Mouse (Mus musculus): Measurements from ENCODE around the gene Selenoo.

GRCm38 (mm10) chr15:89147456-89147855 is 58.6 kb downstream of the Selenoo start:
- TF ChIP-seq CTCF (IDR thresholded peaks at IDR 0.05; ENCODE audit: low read depth) (no peak), EP300 (optimal IDR thresholded peaks at IDR 0.05) (no peak)

Data from stomach, postnatal 0 days (tissue).